Mouse (Mus musculus) stomach, embryonic 16.5 days (tissue): ENCODE results near the gene Spag17. TPM values are rescaled to one million over a fixed set of nuclear protein-coding genes. Genes with fewer than 3 reads are reported as not detected.

ENCODE experiments used
- ATAC-seq: fragments of 200-750 bp; cut with Nextera tagmentation; 2 replicates; pipeline ENCODE4 v1.8.0; 2017; ENCODE audit warnings: moderate number of reproducible peaks, moderate TSS enrichment; ENCODE audit not compliant: insufficient read depth, low FRiP score
- H3K27ac ChIP-seq: fragments of 300-500 bp; sonication (generic); 2 replicates; pipeline ENCODE4 v1.5.1; 2014; ENCODE audit warnings: low read length
- H3K27me3 ChIP-seq: fragments of 300-500 bp; sonication (generic); 2 replicates; pipeline ENCODE4 v1.6.1; 2014; ENCODE audit warnings: low read length, control low read depth, mixed read lengths; ENCODE audit not compliant: control insufficient read depth, insufficient read depth
- H3K36me3 ChIP-seq: fragments of 300-500 bp; sonication (generic); 2 replicates; pipeline ENCODE4 v1.6.1; 2014; ENCODE audit warnings: low read length; ENCODE audit not compliant: control insufficient read depth, insufficient read depth
- H3K4me1 ChIP-seq: fragments of 300-500 bp; sonication (generic); 2 replicates; pipeline ENCODE4 v1.6.1; 2014; ENCODE audit warnings: low read length, control low read depth, mixed read lengths; ENCODE audit not compliant: control insufficient read depth, insufficient read depth
- H3K4me2 ChIP-seq: fragments of 300-500 bp; sonication (generic); 2 replicates; pipeline ENCODE4 v1.6.1; 2014; ENCODE audit warnings: low read depth, low read length, mixed read lengths
- H3K4me3 ChIP-seq: fragments of 300-500 bp; sonication (generic); replicated peaks from 2 replicates; pipeline ENCODE4 v1.5.1; 2014; ENCODE audit warnings: mild to moderate bottlenecking, low read length
- H3K9ac ChIP-seq: fragments of 300-500 bp; sonication (generic); 2 replicates; pipeline ENCODE4 v1.6.1; 2014; ENCODE audit warnings: low read length
- H3K9me3 ChIP-seq: fragments of 300-500 bp; sonication (generic); replicated peaks from 2 replicates; pipeline ENCODE4 v1.6.1; 2016; ENCODE audit warnings: low read length, control low read depth; ENCODE audit not compliant: control insufficient read depth
- WGBS: fragments of 180-500 bp; shearing (Covaris S2); extraction: QIAGEN DNeasy Blood & Tissue Kit; methylation state at CpG from one replicate; pipeline ENCODE4 v1.1.7; 2014; 5-methylcytosine and 5-hydroxymethylcytosine counted together
- polyA plus RNA-seq: library from polyadenylated mRNA; unstranded; fragments of >200 nt; fragmentation: Nextera tagmentation; extraction: Ambion mirVana; gene quantifications from 2 replicates; pipeline ENCODE4 v1.2.1, GENCODE M21; 2015

Gene Spag17
- polyA plus RNA-seq, 1 experiment from 2014 or later: 0.45 TPM

GRCm38 (mm10) chr3:100009807-100010206, 124.6 kb downstream of the Spag17 start:
- ATAC-seq: no peak; the same call in 1 of the 2 replicates
- no peak overlapping the region for H3K27ac ChIP-seq
- no peaks in the 10 kb centered on the region for H3K36me3 ChIP-seq
- no peak overlapping the region for H3K9ac ChIP-seq
- no peak overlapping the region for H3K4me2 ChIP-seq
- H3K27me3 ChIP-seq: no peaks in the 10 kb centered on the region
- no peaks in the 10 kb centered on the region for H3K4me1 ChIP-seq
- no peaks in the 10 kb centered on the region for H3K9me3 ChIP-seq
- no peak overlapping the region for H3K4me3 ChIP-seq

- H3K4me3 ChIP-seq: no peak overlapping the region
- no peak overlapping the region for H3K9ac ChIP-seq
- no peak overlapping the region for H3K4me2 ChIP-seq
- no peak for ATAC-seq
- H3K4me1 ChIP-seq: no peaks in the 10 kb centered on the region
- H3K27ac ChIP-seq: no peak overlapping the region
- no peaks in the 10 kb centered on the region for H3K36me3 ChIP-seq
- whole genome bisulfite sequencing: 86% methylated on average over 1 of the region's 1 CpGs
- no peaks in the 10 kb centered on the region for H3K9me3 ChIP-seq
- no peaks in the 10 kb centered on the region for H3K27me3 ChIP-seq
Observed at GRCm38 (mm10) chr3:100014110-100014509, 128.9 kb downstream of the Spag17 start.

- 42% methylated on average over 4 of the region's 4 CpGs for WGBS
- Histone ChIP-seq H3K4me1 (no peaks in the 10 kb centered on the region), H3K4me2 (no peak overlapping the region), H3K27me3 (no peaks in the 10 kb centered on the region), H3K27ac (no peak overlapping the region), H3K9me3 (no peaks in the 10 kb centered on the region), H3K36me3 (no peaks in the 10 kb centered on the region), H3K9ac (no peak overlapping the region), H3K4me3 (no peak overlapping the region)
- ATAC-seq: no peak
Observed at GRCm38 (mm10) chr3:100031291-100031690, 146.1 kb downstream of the Spag17 start.

GRCm38 (mm10) chr3:100032969-100033368, 147.8 kb downstream of the Spag17 start:
- no peak for ATAC-seq
- H3K4me1 ChIP-seq: no peaks in the 10 kb centered on the region
- H3K36me3 ChIP-seq: no peaks in the 10 kb centered on the region
- H3K4me2 ChIP-seq: no peak overlapping the region
- H3K27ac ChIP-seq: no peak overlapping the region
- no peaks in the 10 kb centered on the region for H3K9me3 ChIP-seq
- H3K4me3 ChIP-seq: no peak overlapping the region
- 75% methylated on average over 1 of the region's 1 CpGs for WGBS
- no peak overlapping the region for H3K9ac ChIP-seq
- no peaks in the 10 kb centered on the region for H3K27me3 ChIP-seq

GRCm38 (mm10) chr3:100034366-100034956, 149.3 kb downstream of the Spag17 start:
- Histone ChIP-seq H3K27me3 (no peaks in the 10 kb centered on the region), H3K4me2 (no peak overlapping the region), H3K27ac (no peak overlapping the region), H3K4me1 (no peaks in the 10 kb centered on the region), H3K36me3 (no peaks in the 10 kb centered on the region), H3K4me3 (no peak overlapping the region), H3K9ac (no peak overlapping the region), H3K9me3 (no peaks in the 10 kb centered on the region)
- no peak for ATAC-seq
- WGBS: 77% methylated on average over 4 of the region's 4 CpGs

- no peak overlapping the region for H3K27ac ChIP-seq
- H3K9ac ChIP-seq: no peak overlapping the region
- no peak overlapping the region for H3K4me2 ChIP-seq
- no peak overlapping the region for H3K4me3 ChIP-seq
- no peaks in the 10 kb centered on the region for H3K36me3 ChIP-seq
- 77% methylated on average over 3 of the region's 3 CpGs for WGBS
- no peak for ATAC-seq
- no peaks in the 10 kb centered on the region for H3K27me3 ChIP-seq
- no peaks in the 10 kb centered on the region for H3K9me3 ChIP-seq
- no peaks in the 10 kb centered on the region for H3K4me1 ChIP-seq
Observed at GRCm38 (mm10) chr3:100035097-100035496, 149.9 kb downstream of the Spag17 start.

GRCm38 (mm10) chr3:100036846-100037245, 151.6 kb downstream of the Spag17 start:
- 77% methylated on average over 5 of the region's 5 CpGs for WGBS
- Histone ChIP-seq H3K4me2 (no peak overlapping the region), H3K9ac (no peak overlapping the region), H3K4me3 (no peak overlapping the region), H3K4me1 (no peaks in the 10 kb centered on the region), H3K27me3 (no peaks in the 10 kb centered on the region), H3K9me3 (no peaks in the 10 kb centered on the region), H3K36me3 (no peaks in the 10 kb centered on the region), H3K27ac (no peak overlapping the region)
- no peak for ATAC-seq

GRCm38 (mm10) chr3:100074406-100074805, 189.2 kb downstream of the Spag17 start:
- no peaks in the 10 kb centered on the region for H3K4me1 ChIP-seq
- H3K4me2 ChIP-seq: no peak overlapping the region
- 89% methylated on average over 1 of the region's 1 CpGs for WGBS
- ATAC-seq: no peak
- no peak overlapping the region for H3K4me3 ChIP-seq
- H3K27ac ChIP-seq: no peak overlapping the region
- H3K36me3 ChIP-seq: no peaks in the 10 kb centered on the region
- no peaks in the 10 kb centered on the region for H3K27me3 ChIP-seq
- no peak overlapping the region for H3K9ac ChIP-seq
- H3K9me3 ChIP-seq: no peaks in the 10 kb centered on the region

GRCm38 (mm10) chr3:100102386-100103092, 217.3 kb downstream of the Spag17 start:
- no peaks in the 10 kb centered on the region for H3K36me3 ChIP-seq
- no peaks in the 10 kb centered on the region for H3K27me3 ChIP-seq
- H3K9me3 ChIP-seq: no peaks in the 10 kb centered on the region
- no peak for ATAC-seq
- H3K4me2 ChIP-seq: no peak overlapping the region
- no peak overlapping the region for H3K4me3 ChIP-seq
- H3K4me1 ChIP-seq: no peaks in the 10 kb centered on the region
- H3K27ac ChIP-seq: no peak overlapping the region
- 87% methylated on average over 3 of the region's 3 CpGs for WGBS
- H3K9ac ChIP-seq: no peak overlapping the region
